Mouse (Mus musculus): Measurements from ENCODE around the gene Zfp560.

DNA sequence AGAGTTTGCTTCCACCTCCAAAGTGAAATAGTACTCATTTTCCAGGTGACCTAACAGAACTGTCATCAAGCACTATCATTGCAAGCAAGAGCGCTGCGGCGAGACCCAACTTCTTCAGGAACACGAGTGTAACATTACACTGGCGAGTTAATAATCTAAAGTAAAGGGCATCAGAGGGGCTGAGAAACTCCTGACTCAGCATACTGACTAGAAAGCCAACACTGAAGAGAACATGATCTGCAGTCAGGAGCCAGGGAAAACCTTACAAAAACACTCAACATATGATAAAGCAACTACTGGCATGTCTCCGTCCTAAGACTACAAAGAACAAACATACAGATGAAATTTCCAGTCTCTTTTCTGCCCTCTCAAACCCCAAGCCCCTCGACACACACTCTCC lies 1.3 kb downstream of the Zfp560 start:
- TF ChIP-seq CTCF (IDR thresholded peaks at IDR 0.05; ENCODE audit: extremely low read depth, insufficient read depth, insufficient read length, insufficient replicate concordance) (no peak), POLR2A (IDR thresholded peaks at IDR 0.05; ENCODE audit: low read depth, low read length) (no peak)
